Mouse (Mus musculus): ENCODE data around the gene Nyx. TPM values are rescaled to one million over a fixed set of nuclear protein-coding genes. Genes with fewer than 3 reads are reported as not detected.

Gene Nyx
- polyA plus RNA-seq (2017; shearing (Covaris generic)) = not detected

GRCm38 (mm10) chrX:13465810-13466209, at the start of gene Nyx:
Nyx (plus strand) TSS chrX:13466110.

Other genes starting within 250 kb of the Nyx start
- gene Ddx3x, start 185.1 kb upstream of the Nyx start, polyA plus RNA-seq (2017; shearing (Covaris generic)) = 103 TPM
- gene Gpr34, start 166.0 kb downstream of the Nyx start, polyA plus RNA-seq (2017; shearing (Covaris generic)) = 47.2 TPM
- 0.27 TPM for gene Gpr82, start 195.3 kb downstream of the Nyx start, polyA plus RNA-seq (2017; shearing (Covaris generic))